Mouse (Mus musculus): Measurements from ENCODE around the gene Ndufc2. TPM values are rescaled to one million over a fixed set of nuclear protein-coding genes. Genes with fewer than 3 reads are reported as not detected.

Ndufc2 gene
- total and polyA plus RNA-seq, 3 experiments = 242 to 280 TPM; not detected in 1

GRCm38 (mm10) chr7:97411575-97411974 lies 11.8 kb downstream of the Ndufc2 start:
- Histone ChIP-seq H3K79me2 (ENCODE audit: control insufficient read depth, insufficient read depth, low read length, poor library complexity) (no peaks in the 10 kb centered on the region), H3K4me1 (ENCODE audit: control insufficient read depth in 1 of 2, insufficient read depth in 2 of 2, low read length in 2 of 2) (peaks cover 0 to 5% of the 10 kb centered on the region in 2 experiments; a peak in 1 of 4 replicates), H3K4me3 (ENCODE audit: control insufficient read depth in 1 of 2, insufficient read depth in 1 of 2, low read depth in 2 of 2, low read length in 2 of 2) (no peak overlapping the region), H3K9me3 (replicated peaks; ENCODE audit: insufficient read depth, low read length) (no peaks in the 10 kb centered on the region), H3K36me3 (ENCODE audit: control insufficient read depth in 1 of 2, insufficient read depth in 2 of 2, low read length in 2 of 2) (peaks cover 0 to 2% of the 10 kb centered on the region in 2 experiments; a peak in 2 of 4 replicates), H3K27ac (ENCODE audit: control insufficient read depth, low read depth, low read length) (no peak overlapping the region), H3K9ac (ENCODE audit: control insufficient read depth, low read depth, low read length, poor library complexity, severe bottlenecking) (no peak overlapping the region), H3K27me3 (ENCODE audit: control insufficient read depth in 1 of 2, insufficient read depth in 2 of 2, low read length in 2 of 2) (no peaks in the 10 kb centered on the region)
- DNase-seq (ENCODE audit: low read depth, low spot score) = no peak
- TF ChIP-seq ZKSCAN1 (IDR thresholded peaks at IDR 0.05; ENCODE audit: low read depth, low read length) (no peak), ZMIZ1 (IDR thresholded peaks at IDR 0.05; ENCODE audit: low read depth, low read length) (no peak), MEF2A (IDR thresholded peaks at IDR 0.05; ENCODE audit: extremely low read depth, insufficient replicate concordance, low read depth, low read length, poor library complexity, severe bottlenecking) (no peak)

GRCm38 (mm10) chr7:97413981-97414380 lies 14.2 kb downstream of the Ndufc2 start:
- Histone ChIP-seq H3K36me3 (ENCODE audit: control insufficient read depth in 1 of 2, insufficient read depth in 2 of 2, low read length in 2 of 2) (no peaks in the 10 kb centered on the region; a peak in 1 of 4 replicates), H3K9ac (ENCODE audit: control insufficient read depth, low read depth, low read length, poor library complexity, severe bottlenecking) (no peak overlapping the region), H3K79me2 (ENCODE audit: control insufficient read depth, insufficient read depth, low read length, poor library complexity) (no peaks in the 10 kb centered on the region), H3K9me3 (replicated peaks; ENCODE audit: insufficient read depth, low read length) (no peaks in the 10 kb centered on the region), H3K4me3 (ENCODE audit: control insufficient read depth in 1 of 2, insufficient read depth in 1 of 2, low read depth in 2 of 2, low read length in 2 of 2) (no peak overlapping the region), H3K27ac (ENCODE audit: control insufficient read depth, low read depth, low read length) (no peak overlapping the region), H3K27me3 (ENCODE audit: control insufficient read depth in 1 of 2, insufficient read depth in 2 of 2, low read length in 2 of 2) (no peaks in the 10 kb centered on the region), H3K4me1 (ENCODE audit: control insufficient read depth in 1 of 2, insufficient read depth in 2 of 2, low read length in 2 of 2) (peaks cover 0 to 5% of the 10 kb centered on the region in 2 experiments; a peak in 1 of 4 replicates)
- TF ChIP-seq MEF2A (IDR thresholded peaks at IDR 0.05; ENCODE audit: extremely low read depth, insufficient replicate concordance, low read depth, low read length, poor library complexity, severe bottlenecking) (no peak), MAZ (IDR thresholded peaks at IDR 0.05; ENCODE audit: low read depth, low read length) (no peak), JUND (IDR thresholded peaks at IDR 0.05; ENCODE audit: low read depth, low read length) (no peak), RAD21 (IDR thresholded peaks at IDR 0.05; ENCODE audit: low read depth, low read length) (no peak)
- no peak for DNase-seq (ENCODE audit: low read depth, low spot score)

- H3K27ac ChIP-seq (ENCODE audit: control insufficient read depth, low read depth, low read length) = no peak overlapping the region
- no peak for TF ChIP-seq RCOR1 (IDR thresholded peaks at IDR 0.05; ENCODE audit: low read depth, low read length)
- no peak for TF ChIP-seq HCFC1 (IDR thresholded peaks at IDR 0.05; ENCODE audit: low read depth, low read length)
- TF ChIP-seq SIN3A (IDR thresholded peaks at IDR 0.05; ENCODE audit: low read length) = no peak
- TF ChIP-seq E2F4 (IDR thresholded peaks at IDR 0.05; ENCODE audit: borderline replicate concordance, low read depth, low read length) = no peak
- no peak for TF ChIP-seq USF2 (IDR thresholded peaks at IDR 0.05; ENCODE audit: borderline replicate concordance in 1 of 2, insufficient read depth in 1 of 2, low read depth in 1 of 2, low read length in 2 of 2)
- no peak for TF ChIP-seq ZC3H11A (IDR thresholded peaks at IDR 0.05; ENCODE audit: low read depth, low read length)
- no peak for TF ChIP-seq POLR2A (IDR thresholded peaks at IDR 0.05; ENCODE audit: control insufficient read depth in 1 of 2, insufficient read depth in 1 of 2, low read depth in 1 of 2, low read length in 2 of 2, poor library complexity in 1 of 2)
- no peak for TF ChIP-seq MEF2A (IDR thresholded peaks at IDR 0.05; ENCODE audit: extremely low read depth, insufficient replicate concordance, low read depth, low read length, poor library complexity, severe bottlenecking)
- no peak for TF ChIP-seq GABPA (IDR thresholded peaks at IDR 0.05; ENCODE audit: low read depth, low read length)
- TF ChIP-seq TBP (IDR thresholded peaks at IDR 0.05; ENCODE audit: low read depth, low read length) = no peak
- no peak for TF ChIP-seq RAD21 (IDR thresholded peaks at IDR 0.05; ENCODE audit: low read depth, low read length)
- no peak for TF ChIP-seq CHD1 (IDR thresholded peaks at IDR 0.05; ENCODE audit: low read depth, low read length)
- TF ChIP-seq POLR2AphosphoS2 (IDR thresholded peaks at IDR 0.05; ENCODE audit: low read length) = no peak
- TF ChIP-seq ZKSCAN1 (IDR thresholded peaks at IDR 0.05; ENCODE audit: low read depth, low read length) = no peak
- no peak for TF ChIP-seq MAX (IDR thresholded peaks at IDR 0.05; ENCODE audit: low read length)
- no peak for TF ChIP-seq MAZ (IDR thresholded peaks at IDR 0.05; ENCODE audit: low read depth, low read length)
- no peak for TF ChIP-seq NELFE (IDR thresholded peaks at IDR 0.05; ENCODE audit: low read depth, low read length)
- no peak for TF ChIP-seq UBTF (IDR thresholded peaks at IDR 0.05; ENCODE audit: borderline replicate concordance, insufficient read depth, low read depth, low read length)
- H3K4me3 ChIP-seq (ENCODE audit: control insufficient read depth in 1 of 2, insufficient read depth in 1 of 2, low read depth in 2 of 2, low read length in 2 of 2) = no peak overlapping the region
- H3K36me3 ChIP-seq (ENCODE audit: control insufficient read depth in 1 of 2, insufficient read depth in 2 of 2, low read length in 2 of 2) = no peaks in the 10 kb centered on the region; a peak in 1 of 4 replicates
- H3K4me1 ChIP-seq (ENCODE audit: control insufficient read depth in 1 of 2, insufficient read depth in 2 of 2, low read length in 2 of 2) = peaks cover 0 to 5% of the 10 kb centered on the region in 2 experiments; a peak in 1 of 4 replicates
- DNase-seq (ENCODE audit: low read depth, low spot score) = no peak
- H3K9ac ChIP-seq (ENCODE audit: control insufficient read depth, low read depth, low read length, poor library complexity, severe bottlenecking) = no peak overlapping the region
- H3K79me2 ChIP-seq (ENCODE audit: control insufficient read depth, insufficient read depth, low read length, poor library complexity) = no peaks in the 10 kb centered on the region
- H3K9me3 ChIP-seq (replicated peaks; ENCODE audit: insufficient read depth, low read length) = no peaks in the 10 kb centered on the region
- no peaks in the 10 kb centered on the region for H3K27me3 ChIP-seq (ENCODE audit: control insufficient read depth in 1 of 2, insufficient read depth in 2 of 2, low read length in 2 of 2)
Observed at GRCm38 (mm10) chr7:97414426-97414825, 14.6 kb downstream of the Ndufc2 start.
